Mouse (Mus musculus): ENCODE measurements around the gene Xxylt1.

DNA sequence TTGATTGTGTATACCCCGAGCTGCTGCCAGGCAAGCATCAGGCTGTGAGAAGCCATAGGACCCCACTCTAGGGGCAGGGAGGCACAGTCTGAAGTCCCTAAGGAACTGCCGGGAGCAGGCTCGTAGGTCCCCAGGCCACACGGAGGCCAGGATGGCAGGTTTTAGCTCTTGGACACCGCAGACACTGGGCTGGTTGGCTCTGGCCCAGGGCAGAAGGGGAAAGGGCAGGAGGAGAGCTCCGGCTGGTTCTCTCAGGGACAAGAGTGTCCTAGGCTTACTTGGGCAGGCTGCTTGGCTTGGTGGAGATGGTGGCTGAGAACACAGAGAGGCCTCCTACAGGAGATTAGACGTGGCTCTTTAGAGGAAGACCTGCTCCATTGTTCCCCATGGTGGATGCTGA, 162.4 kb downstream of the Xxylt1 start:
- TF ChIP-seq HCFC1 (IDR thresholded peaks at IDR 0.05; ENCODE audit: borderline replicate concordance, insufficient read depth, low read length) (no peak), MAFK (IDR thresholded peaks at IDR 0.05; ENCODE audit: insufficient read depth, low read depth, low read length) (no peak), CHD2 (IDR thresholded peaks at IDR 0.05; ENCODE audit: low read depth, low read length) (no peak), ZNF384 (IDR thresholded peaks at IDR 0.05; ENCODE audit: low read depth, low read length) (no peak), ZC3H11A (IDR thresholded peaks at IDR 0.05; ENCODE audit: borderline replicate concordance, low read depth, low read length) (no peak)
